Mouse (Mus musculus) adrenal gland, postnatal 4 days (tissue): ENCODE data around the gene Hist1h4f. TPM values are rescaled to one million over a fixed set of nuclear protein-coding genes. Genes with fewer than 3 reads are reported as not detected.
"Not testable (repeated sequence)": the region's sequence is repeated elsewhere in the genome, so short reads cannot be mapped to it uniquely, and the experiment has no call there.

Experiments
- DNase-seq, 2 experiments: peaks; one replicate each; pipeline ENCODE4 v3.0.0; 2021 to 2022; ENCODE audit warnings: low spot score in 2 of 2, mixed read lengths in 2 of 2
- total RNA-seq, 2 experiments: library from RNA; stranded (reverse); gene quantifications; 2 replicates each; pipeline ENCODE4 v1.2.3; 2021

Gene Hist1h4f
- total RNA-seq, 2 experiments from 2014 or later: 899 to 983 TPM

- DNase-seq: peak in 1 of 2 experiments; percentile 46
Measured at GRCm38 (mm10) chr13:23555839-23556416, 4.5 kb upstream of the Hist1h4f start.

DNA sequence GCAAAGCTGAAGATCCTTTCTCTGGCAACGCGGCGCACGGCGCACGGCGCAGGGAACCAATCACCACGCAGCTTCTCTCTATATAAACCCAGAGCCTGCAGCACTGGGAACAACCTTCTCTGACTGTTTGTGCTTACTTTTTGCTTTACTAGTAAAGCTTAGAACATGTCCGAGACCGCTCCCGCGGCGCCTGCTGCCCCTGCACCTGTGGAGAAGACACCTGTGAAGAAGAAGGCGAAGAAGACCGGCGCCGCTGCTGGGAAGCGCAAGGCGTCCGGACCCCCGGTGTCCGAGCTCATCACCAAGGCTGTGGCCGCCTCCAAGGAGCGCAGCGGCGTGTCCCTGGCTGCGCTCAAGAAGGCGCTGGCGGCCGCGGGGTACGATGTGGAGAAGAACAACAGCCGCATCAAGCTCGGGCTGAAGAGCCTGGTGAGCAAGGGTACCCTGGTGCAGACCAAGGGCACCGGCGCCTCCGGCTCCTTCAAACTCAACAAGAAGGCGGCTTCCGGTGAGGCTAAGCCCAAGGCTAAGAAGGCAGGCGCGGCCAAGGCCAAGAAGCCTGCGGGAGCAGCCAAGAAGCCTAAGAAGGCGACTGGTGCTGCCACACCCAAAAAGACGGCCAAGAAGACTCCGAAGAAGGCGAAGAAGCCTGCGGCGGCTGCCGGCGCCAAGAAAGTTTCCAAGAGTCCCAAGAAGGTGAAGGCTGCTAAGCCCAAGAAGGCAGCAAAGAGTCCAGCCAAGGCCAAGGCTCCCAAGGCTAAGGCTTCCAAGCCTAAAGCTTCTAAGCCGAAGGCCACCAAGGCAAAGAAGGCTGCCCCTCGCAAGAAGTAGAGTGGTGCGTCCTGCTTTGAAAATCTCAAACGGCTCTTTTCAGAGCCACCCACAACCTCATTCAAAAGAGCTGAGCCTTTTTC lies 3.7 kb upstream of the Hist1h4f start:
- DNase-seq: peak; percentile 48 to 64

DNA sequence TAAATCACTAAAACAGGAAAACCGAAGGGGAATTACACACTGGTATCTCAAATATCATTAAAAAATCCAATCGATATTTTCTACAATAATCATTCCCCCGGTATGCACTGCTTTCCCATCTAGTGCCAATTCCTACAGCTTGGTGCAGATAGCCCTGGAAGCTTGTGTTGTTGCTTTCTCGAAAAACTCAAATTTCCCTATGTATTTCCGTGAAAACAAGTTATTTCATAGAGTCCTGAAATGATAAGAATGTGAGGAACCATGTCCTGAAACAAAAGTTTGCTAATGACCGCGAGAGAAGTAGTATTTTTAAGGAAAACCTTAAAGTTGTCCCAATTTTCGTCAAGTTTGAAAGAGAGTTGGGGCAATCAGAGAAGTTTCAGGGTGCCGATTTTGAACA lies 2.9 kb upstream of the Hist1h4f start:
- no peak for DNase-seq

DNA sequence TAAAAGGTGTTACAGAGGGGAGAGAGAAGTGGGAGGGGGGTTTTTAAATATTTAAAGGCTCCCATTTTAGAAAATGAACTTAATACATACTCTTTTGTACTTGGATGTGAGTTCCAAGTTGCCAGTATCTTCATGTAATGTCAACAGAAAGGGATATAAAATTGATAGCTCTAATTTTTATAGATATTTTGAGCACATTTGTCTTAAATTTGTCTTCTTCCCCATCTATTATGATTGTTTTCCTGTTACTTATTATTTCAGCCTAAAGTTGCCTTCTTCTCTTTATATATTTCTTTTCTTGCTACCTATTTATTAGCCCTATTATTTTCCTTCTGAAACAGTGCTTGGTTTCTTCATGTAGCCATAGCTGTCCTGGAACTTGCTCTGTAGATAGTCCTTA lies 1.5 kb upstream of the Hist1h4f start, which contains the start of gene Hist1h1d:
Hist1h1d (plus strand) TSS at position 301 of the 400 bp plus-strand sequence.
- DNase-seq: no peak

DNA sequence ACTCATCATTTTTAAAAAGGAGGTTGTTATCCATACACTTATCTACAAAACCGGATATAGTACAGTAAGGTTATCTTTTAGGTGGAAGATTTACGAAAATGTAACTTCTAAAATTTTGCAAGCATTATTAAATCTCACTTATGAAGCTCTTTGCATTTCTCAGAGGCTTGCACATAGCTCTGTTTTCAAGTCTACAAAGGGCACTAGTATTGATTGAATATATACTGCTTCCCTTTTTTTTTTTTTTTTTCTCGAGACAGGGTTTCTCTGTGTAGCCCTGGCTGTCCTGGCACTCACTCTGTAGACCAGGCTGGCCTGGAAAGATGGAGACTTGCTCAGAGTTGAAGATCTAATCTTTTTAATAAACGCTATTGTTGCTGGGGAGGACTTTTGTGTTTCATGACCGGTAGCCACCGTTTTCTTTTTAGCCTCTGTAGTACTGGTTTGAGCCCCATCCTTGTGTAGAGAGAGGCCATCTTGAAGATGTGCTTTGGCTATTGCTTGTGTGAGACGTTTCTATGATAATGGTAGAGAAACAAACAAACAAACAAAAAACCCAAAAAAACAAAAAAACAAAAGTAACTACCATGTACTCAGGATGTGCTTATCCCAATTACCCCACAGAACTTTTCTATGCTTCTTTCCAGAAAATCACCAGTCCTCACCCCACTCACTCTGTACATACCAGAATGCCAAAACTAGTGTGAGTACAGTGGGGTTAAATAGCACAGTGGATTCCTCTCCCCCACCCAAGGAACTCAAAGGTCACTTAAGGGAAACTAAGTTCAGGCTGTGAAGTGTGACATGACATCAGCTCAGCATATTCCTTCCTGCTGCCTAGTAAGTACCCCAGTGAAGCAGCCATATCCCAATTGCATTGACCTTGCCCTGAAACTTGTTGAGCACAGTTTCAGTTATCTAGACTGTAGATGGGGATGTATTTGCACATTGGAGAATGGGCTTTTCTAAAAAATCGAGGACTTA lies 775 bp upstream of the Hist1h4f start:
- DNase-seq: no peak

DNA sequence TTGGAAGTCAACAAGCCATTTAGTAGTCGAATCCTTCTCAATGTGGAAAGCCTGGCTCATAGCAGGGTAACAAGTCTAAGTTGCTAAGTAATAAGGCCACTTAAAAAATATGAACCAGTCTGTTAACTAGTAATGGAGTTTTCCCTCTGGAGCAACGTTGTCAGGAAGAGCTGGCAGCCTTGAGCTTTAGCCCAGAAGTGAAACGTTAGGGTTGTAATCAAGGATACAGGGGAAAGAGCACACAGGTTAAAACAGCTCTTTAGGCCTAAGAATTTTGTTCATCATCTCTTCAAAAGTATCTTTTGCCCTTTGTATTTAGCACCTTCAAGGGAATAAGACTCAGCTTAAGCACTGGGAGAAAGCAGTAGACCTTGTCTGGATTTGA lies 695 bp downstream of the Hist1h4f start:
- DNase-seq: no peak

GRCm38 (mm10) chr13:23546694-23547093 lies 4.8 kb downstream of the Hist1h4f start:
- DNase-seq: no peak

- not testable (repeated sequence) for DNase-seq
Measured at GRCm38 (mm10) chr13:23544787-23545120, 6.7 kb downstream of the Hist1h4f start.

DNA sequence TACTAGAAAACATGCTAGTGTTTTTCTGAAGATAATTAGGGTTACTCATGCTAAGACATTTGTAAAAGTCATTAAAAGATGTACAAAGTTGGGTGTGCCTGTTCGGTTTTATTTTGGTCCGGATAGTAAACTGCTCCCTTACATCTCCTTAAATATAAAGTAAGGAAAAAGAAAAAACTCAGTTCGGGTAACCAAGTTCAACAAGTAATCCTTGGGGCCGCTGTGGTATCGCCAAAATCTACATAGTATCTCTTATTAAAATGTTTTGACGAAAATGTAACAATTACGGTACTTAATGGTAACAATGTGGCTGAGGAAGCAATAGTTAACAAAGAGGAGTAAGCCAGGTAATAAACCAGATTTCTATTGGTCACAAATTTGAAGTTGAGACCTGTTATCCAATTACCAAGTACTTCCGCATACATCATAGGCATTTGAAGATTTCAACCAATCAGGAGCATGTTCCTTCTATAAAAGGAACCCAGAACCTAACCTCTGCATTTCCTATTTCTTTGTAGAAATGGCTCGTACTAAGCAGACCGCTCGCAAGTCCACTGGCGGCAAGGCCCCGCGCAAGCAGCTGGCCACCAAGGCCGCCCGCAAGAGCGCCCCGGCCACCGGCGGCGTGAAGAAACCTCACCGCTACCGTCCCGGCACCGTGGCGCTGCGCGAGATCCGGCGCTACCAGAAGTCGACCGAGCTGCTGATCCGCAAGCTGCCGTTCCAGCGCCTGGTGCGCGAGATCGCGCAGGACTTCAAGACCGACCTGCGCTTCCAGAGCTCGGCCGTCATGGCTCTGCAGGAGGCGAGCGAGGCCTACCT lies 7.3 kb downstream of the Hist1h4f start, which contains the start of gene Hist1h3f:
Hist1h3f (plus strand) TSS at position 88 of the 822 bp plus-strand sequence.
- peak; percentile 37 to 49 for DNase-seq

DNA sequence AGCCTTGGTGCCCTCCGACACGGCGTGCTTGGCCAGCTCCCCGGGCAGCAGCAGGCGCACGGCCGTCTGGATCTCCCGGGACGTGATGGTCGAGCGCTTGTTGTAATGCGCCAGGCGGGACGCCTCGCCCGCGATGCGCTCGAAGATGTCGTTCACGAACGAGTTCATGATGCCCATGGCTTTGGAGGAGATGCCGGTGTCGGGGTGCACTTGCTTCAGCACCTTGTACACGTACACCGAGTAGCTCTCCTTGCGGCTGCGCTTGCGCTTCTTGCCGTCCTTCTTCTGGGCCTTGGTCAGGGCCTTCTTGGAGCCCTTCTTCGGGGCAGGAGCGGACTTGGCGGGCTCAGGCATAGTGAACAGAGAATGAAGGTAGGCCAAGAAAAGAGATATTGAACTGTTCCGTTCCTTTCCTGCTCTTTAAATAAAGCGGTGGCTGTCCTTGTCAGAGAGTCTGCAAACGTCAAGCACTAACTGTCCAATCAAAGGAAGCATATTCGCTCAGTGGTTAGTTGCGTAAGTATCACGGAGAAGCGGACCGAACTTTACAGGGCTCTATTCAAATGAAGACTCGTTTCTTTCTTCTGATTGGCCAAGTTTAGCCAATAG lies 8.3 kb downstream of the Hist1h4f start, which contains the start of gene Hist1h2bh:
Hist1h2bh (minus strand) TSS at position 394 of the 609 bp plus-strand sequence.
- peak in 1 of 2 experiments; percentile 35 for DNase-seq

- DNase-seq: not testable (repeated sequence)
Measured at GRCm38 (mm10) chr13:23542225-23542980, 9.0 kb downstream of the Hist1h4f start.

DNA sequence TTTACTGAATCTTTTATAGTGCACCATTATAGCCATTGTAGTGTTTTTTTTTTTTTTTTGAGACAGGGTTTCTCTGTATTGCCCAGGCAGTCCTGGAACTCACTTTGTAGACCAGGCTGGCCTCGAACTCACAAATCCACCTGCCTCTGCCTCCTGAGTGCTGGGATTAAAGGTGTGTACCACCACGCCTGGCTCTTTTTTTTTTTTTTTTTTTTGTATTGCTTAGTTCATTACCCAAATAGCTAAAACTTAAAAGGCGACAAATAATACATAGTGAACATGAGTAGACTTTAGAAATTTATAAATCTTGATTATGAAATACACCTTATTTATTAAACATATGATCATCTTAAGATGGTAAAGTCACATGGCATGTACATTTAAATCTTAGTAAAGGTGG lies 10.0 kb downstream of the Hist1h4f start:
- no peak for DNase-seq

DNA sequence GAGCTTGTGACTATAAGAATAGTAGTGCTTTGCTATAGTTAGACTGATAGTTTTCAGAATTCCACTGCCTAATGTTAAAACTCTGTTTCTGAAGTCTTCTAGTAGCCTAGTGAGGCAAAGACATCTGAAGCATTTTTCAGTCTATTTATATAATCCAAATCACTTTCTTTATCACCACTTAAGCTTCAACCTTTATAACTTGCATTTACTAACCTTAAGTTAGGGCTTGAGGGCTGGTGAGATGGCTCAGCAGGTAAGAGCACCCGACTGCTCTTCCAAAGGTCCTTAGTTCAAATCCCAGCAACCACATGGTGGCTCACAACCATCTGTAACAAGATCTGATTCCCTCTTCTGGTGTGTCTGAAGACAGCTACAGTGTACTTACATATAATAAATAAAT lies 11.6 kb downstream of the Hist1h4f start:
- not testable (repeated sequence) for DNase-seq

- DNase-seq: no peak
Measured at GRCm38 (mm10) chr13:23538249-23538648, 13.2 kb downstream of the Hist1h4f start.

- DNase-seq: no peak
Measured at GRCm38 (mm10) chr13:23537006-23537710, 14.3 kb downstream of the Hist1h4f start.

- DNase-seq: no peak
Measured at GRCm38 (mm10) chr13:23536076-23536822, 15.2 kb downstream of the Hist1h4f start.
